Mouse (Mus musculus) cortical plate, adult 2 months (tissue): ENCODE results near the gene 1700007K13Rik.

Experiments used
- CTCF ChIP-seq: fragments of 200-500 bp; IDR thresholded peaks from 2 replicates; pipeline ENCODE4 v1.5.1; 2011; ENCODE audit warnings: mild to moderate bottlenecking, control low read depth, low read length; ENCODE audit not compliant: insufficient read depth; ENCODE audit errors: extremely low read depth
- POLR2A ChIP-seq: fragments of 200-500 bp; IDR thresholded peaks from 2 replicates; pipeline ENCODE4 v1.6.1; 2011; ENCODE audit warnings: mild to moderate bottlenecking, low read length, control low read depth; ENCODE audit not compliant: insufficient read depth; ENCODE audit errors: extremely low read depth

DNA sequence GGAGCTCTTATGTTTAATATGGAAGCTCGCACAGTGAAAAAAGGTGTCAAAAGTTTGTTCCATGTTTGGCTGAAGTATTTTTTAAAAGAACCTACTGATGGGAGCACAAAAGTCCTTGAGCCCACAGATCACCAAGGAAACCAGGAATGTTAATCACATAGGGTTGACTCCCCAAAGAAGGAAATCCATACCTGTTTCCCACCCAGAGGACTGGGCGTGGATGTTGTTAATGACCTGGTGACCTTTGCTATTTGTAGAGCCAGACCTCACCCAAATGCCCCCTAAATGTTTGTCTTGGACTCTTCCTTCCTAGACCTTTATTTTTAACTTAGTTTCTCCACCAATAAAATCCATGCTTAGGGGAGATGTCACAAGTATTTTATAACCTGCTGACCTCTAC lies 4.5 kb upstream of the 1700007K13Rik start:
- TF ChIP-seq POLR2A (no peak), CTCF (no peak)
